Mouse (Mus musculus) spleen, adult 2 months (tissue): ENCODE results near the gene Mpp4. TPM values are rescaled to one million over a fixed set of nuclear protein-coding genes. Genes with fewer than 3 reads are reported as not detected.

Experiments
- DNase-seq, 2 experiments: peaks; one replicate each; pipeline versions ENCODE4 v3.0.0 to v3.0.0-alpha.2; 2012 to 2021; ENCODE audit warnings: low spot score in 2 of 2, low read depth in 1 of 2
- H3K27ac ChIP-seq: fragments of 200-500 bp; 2 replicates; pipeline ENCODE4 v1.5.1; 2012; ENCODE audit warnings: low read length, inconsistent platforms; ENCODE audit not compliant: insufficient read depth
- H3K27me3 ChIP-seq: fragments of 200-500 bp; 2 replicates; pipeline ENCODE4 v1.6.1; 2012; ENCODE audit warnings: mild to moderate bottlenecking, moderate library complexity, low read length, inconsistent platforms; ENCODE audit not compliant: control insufficient read depth, insufficient read depth
- H3K36me3 ChIP-seq: fragments of 200-500 bp; 2 replicates; pipeline ENCODE4 v1.6.1; 2012; ENCODE audit warnings: mild to moderate bottlenecking, low read length, inconsistent platforms; ENCODE audit not compliant: control insufficient read depth, insufficient read depth
- H3K4me1 ChIP-seq: fragments of 200-500 bp; 2 replicates; pipeline ENCODE4 v1.6.1; 2011; ENCODE audit warnings: inconsistent platforms; ENCODE audit not compliant: control insufficient read depth, insufficient read depth, insufficient read length
- H3K4me3 ChIP-seq: fragments of 200-500 bp; 2 replicates; pipeline ENCODE4 v1.5.1; 2011; ENCODE audit warnings: mild to moderate bottlenecking, inconsistent platforms; ENCODE audit not compliant: insufficient read depth, insufficient read length; ENCODE audit errors: extremely low read depth
- CTCF ChIP-seq: fragments of 200-500 bp; IDR thresholded peaks from 2 replicates; pipeline ENCODE4 v1.5.1; 2011; ENCODE audit warnings: mild to moderate bottlenecking, inconsistent platforms; ENCODE audit not compliant: insufficient read depth, insufficient read length, insufficient replicate concordance; ENCODE audit errors: extremely low read depth
- POLR2A ChIP-seq: fragments of 200-500 bp; IDR thresholded peaks from 2 replicates; pipeline ENCODE4 v1.6.1; 2011; ENCODE audit warnings: low read depth, low read length, inconsistent platforms
- WGBS: fragments of 180-500 bp; shearing (Covaris S2); methylation state at CpG from one replicate; pipeline ENCODE4 v1.1.7; 2018; 5-methylcytosine and 5-hydroxymethylcytosine counted together
- polyA plus RNA-seq: library from polyadenylated mRNA; depleted of rRNA; stranded (reverse); fragments of >200 nt; gene quantifications from 2 replicates; pipeline ENCODE4 v1.2.3, GENCODE M21; 2012

The Mpp4 gene
- polyA plus RNA-seq, 1 experiment: 0.58 TPM

DNA sequence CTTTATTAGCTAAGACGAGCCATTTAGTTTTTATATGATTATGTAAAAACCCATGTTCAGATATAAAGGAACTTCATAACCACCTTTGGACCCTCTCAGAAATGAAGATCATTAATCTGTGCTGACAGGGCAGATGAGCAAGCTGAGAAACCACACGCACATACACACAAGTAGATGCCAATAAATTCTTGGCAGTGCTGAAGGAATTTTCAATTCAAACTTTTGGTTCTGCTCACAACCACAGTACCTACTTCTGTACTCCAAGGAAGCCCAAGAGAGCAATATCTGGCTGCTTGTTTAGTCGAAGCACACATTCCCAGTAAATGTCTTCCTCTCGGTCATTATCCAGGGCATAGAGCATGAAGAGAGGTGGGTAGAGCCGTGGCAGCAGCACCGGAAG lies 6.4 kb upstream of the Mpp4 start:
- Histone ChIP-seq H3K27me3 (no peaks in the 10 kb centered on the region), H3K4me1 (no peaks in the 10 kb centered on the region), H3K36me3 (peaks cover 8% of the 10 kb centered on the region), H3K27ac (no peak overlapping the region), H3K4me3 (no peak overlapping the region)
- no peak for TF ChIP-seq POLR2A
- TF ChIP-seq CTCF: no peak
- 90% methylated on average over 6 of the region's 6 CpGs for WGBS
- no peak for DNase-seq

DNA sequence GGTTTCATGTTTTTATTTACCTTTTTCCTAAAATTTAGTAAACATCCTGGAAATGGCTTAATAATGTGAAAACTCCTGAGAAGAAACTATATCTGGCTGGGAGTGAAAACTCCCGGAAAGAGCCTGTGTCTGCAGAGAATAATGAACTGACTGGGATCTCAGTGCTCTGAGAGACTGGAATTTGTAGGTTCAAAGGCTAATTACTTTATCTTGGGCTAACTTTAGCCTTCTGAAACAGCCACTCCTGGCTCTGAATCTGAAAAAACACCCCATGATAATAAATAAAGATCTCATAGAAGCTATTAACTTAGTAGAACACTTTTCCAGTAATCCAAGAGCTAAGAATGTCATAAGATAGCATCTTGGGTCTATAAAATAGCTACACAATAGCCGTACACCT lies 5.4 kb upstream of the Mpp4 start:
- H3K4me3 ChIP-seq: no peak overlapping the region
- H3K27me3 ChIP-seq: no peaks in the 10 kb centered on the region
- no peaks in the 10 kb centered on the region for H3K4me1 ChIP-seq
- H3K36me3 ChIP-seq: peaks cover 12% of the 10 kb centered on the region
- no peak for DNase-seq
- TF ChIP-seq CTCF (no peak), POLR2A (no peak)
- WGBS: 94% methylated on average over 2 of the region's 2 CpGs
- H3K27ac ChIP-seq: no peak overlapping the region

DNA sequence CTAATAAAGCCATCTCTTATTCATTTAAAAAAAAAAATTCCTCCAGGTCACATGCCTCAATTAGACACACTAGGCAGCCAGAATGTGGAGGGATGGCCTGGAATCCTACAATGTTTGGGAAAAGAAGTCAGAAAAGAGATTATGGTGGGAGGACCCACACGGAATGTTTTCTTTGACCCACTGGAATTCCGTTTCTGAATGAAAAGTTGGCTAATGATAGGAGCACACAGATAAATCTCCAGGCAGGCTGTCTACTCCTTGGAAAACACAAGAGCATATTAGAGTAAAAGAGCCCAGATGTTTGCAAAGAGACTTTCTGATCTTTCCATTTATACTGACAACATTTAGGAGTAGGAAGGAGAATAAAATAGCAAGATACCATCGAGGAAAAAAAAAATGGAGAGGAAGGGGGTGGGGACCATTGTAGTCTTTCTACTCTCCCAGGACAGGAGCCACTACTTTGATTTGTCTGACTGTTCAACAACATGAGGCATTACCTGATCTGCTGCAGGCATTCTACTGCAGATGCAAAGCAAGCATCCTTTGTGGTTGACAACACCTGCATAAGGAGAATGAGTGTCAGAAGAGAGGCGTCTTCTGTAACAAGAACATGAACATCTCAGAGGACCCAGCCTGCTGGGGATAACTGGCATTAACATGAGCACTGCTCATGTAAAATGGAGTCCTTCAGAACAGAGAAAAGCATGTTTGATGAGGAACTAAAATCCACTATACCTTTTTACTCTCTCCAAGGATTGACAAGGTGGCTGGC lies 4.7 kb upstream of the Mpp4 start:
- Histone ChIP-seq H3K4me1 (no peaks in the 10 kb centered on the region), H3K27ac (no peak overlapping the region), H3K4me3 (no peak overlapping the region), H3K27me3 (no peaks in the 10 kb centered on the region), H3K36me3 (peaks cover 14% of the 10 kb centered on the region)
- WGBS: 80% methylated on average over 4 of the region's 4 CpGs
- no peak for DNase-seq
- TF ChIP-seq CTCF (no peak), POLR2A (no peak)

DNA sequence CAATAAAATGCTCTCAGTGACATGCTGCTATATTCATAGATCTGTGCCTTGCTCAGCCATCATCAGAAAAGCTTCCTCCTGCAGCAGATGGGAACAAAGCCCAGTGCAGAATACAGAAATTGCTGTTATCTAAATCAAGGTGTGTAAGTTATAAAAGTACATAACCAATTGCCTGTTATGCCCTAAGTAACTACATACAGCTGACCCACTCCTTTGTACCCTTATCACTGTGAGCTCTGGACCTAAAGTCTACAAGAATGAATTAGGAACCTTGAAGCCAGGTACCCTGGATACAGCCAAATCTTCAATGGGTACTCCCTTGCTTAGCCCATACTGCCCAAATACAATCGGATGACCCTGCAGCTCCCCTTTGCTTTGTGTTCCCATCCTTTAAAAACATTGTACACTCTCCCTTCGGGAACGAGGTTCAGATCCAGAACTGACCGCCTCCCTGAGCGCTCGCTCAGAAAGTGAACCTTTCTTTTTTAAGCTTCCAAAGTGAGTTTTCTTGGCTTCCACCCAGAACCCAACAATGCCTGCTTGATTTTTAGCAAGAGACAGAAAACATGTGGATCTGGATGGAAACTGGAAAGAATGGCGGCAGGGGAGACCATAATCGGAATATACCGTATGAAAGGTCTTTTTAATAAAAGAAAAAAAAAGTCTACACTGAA lies 3.2 kb upstream of the Mpp4 start:
- Histone ChIP-seq H3K36me3 (peaks cover 11% of the 10 kb centered on the region), H3K4me1 (no peaks in the 10 kb centered on the region), H3K27ac (no peak overlapping the region), H3K27me3 (no peaks in the 10 kb centered on the region), H3K4me3 (no peak overlapping the region)
- TF ChIP-seq POLR2A (no peak), CTCF (no peak)
- DNase-seq: no peak
- WGBS: 95% methylated on average over 9 of the region's 9 CpGs

DNA sequence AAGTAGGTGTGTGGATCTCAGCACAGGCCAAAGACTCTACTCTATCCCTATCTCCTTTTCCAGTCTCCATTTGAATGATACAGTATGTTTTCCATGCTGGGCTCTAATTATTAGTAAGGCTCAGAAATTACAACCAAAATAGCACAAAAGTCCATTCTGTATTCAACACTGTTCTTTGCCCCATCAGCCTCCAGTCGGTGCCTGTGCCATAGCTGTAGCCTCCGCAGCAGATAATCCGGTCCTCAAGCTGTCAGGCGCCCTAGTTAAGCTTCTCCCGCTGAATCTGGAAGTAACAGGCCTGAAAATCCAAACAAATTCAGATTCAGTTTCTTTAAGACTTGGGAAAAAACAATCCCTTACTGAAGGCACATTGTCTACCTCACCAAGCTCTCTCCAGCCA lies 729 bp upstream of the Mpp4 start:
- WGBS: 92% methylated on average over 5 of the region's 5 CpGs
- H3K36me3 ChIP-seq: peaks cover 7% of the 10 kb centered on the region
- DNase-seq: no peak
- no peak overlapping the region for H3K4me3 ChIP-seq
- no peaks in the 10 kb centered on the region for H3K27me3 ChIP-seq
- TF ChIP-seq CTCF: no peak
- no peak for TF ChIP-seq POLR2A
- no peaks in the 10 kb centered on the region for H3K4me1 ChIP-seq
- no peak overlapping the region for H3K27ac ChIP-seq

DNA sequence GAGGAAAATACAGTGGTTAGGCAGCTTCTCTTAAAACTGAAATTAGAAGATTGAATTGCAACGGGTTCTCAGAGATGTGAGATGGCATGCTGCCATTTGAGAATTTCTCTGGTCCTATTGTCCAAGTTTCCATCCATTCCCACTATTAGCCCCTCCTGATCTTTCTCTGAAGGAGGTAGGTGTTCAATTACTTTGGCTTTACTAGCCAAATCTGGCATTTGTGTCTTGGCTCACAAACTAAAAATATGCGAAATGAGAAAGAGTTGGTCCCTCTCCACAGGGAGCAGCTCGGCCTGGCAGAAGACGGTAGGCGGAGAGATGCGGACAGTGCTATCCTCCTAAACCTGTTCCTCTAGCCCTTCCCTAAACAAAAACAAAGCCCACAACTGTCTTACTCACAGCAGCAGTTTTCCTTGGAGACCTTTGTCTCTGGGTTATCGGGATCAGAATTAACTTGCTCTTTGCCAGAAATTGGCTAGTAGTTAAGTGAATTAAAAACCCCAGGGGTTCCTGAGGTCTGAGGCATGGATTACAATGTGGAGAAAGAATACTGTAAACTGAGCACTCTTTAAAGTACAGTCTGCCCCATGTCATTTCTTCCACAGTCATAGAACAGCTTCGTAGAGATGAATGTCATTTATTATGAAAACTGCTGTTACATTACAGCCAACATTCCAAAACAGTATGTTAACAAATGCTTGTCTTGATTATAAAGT lies 722 bp downstream of the Mpp4 start:
- 77% methylated on average over 8 of the region's 8 CpGs for WGBS
- no peak for DNase-seq
- Histone ChIP-seq H3K4me3 (no peak overlapping the region), H3K4me1 (no peaks in the 10 kb centered on the region), H3K27ac (no peak overlapping the region), H3K36me3 (peaks cover 7% of the 10 kb centered on the region; the same call in 1 of the 2 replicates), H3K27me3 (no peaks in the 10 kb centered on the region)
- no peak for TF ChIP-seq POLR2A
- no peak for TF ChIP-seq CTCF

DNA sequence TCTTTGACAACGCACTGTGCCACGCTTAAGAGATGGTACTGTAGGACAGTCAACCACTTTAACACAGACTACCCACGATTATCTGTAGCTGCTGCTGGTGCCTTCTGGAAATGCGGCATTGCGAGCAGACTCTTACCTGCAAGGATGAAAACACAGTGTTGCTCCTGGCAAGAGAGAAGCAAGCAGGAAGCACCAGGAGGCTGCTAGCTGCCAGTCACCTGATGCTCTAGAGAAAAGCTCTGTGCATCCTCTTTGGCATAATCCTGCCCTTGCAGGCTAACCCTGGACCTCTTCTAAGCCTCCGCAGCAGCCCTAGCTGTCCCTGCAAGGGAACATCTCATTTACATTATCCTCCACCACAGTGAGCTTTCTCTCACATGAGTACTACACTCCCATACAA lies 1.8 kb downstream of the Mpp4 start:
- Histone ChIP-seq H3K27me3 (no peaks in the 10 kb centered on the region), H3K4me3 (no peak overlapping the region), H3K4me1 (no peaks in the 10 kb centered on the region), H3K27ac (no peak overlapping the region), H3K36me3 (peaks cover 7% of the 10 kb centered on the region; the same call in 1 of the 2 replicates)
- TF ChIP-seq POLR2A: no peak
- TF ChIP-seq CTCF: no peak
- 84% methylated on average over 6 of the region's 6 CpGs for WGBS
- DNase-seq: no peak
